Mouse (Mus musculus) CH12.LX (cell line): ENCODE measurements at regions not wholly inside any gene's neighbourhood (a gene's known extent, or its start where the extent isn't known, plus 50 kb on each side); places are given as distances from the start of the nearest gene placed in this dataset.

ENCODE experiments used
- DNase-seq: peaks from one replicate; pipeline ENCODE4 v3.0.0-alpha.2; 2013; ENCODE audit errors: extremely low read depth
- H3K27ac ChIP-seq: 2 replicates; pipeline ENCODE4 v1.5.1; 2012; ENCODE audit warnings: low read depth, mild to moderate bottlenecking, control low read depth, moderate library complexity; ENCODE audit not compliant: insufficient read depth
- H3K27me3 ChIP-seq: replicated peaks from 2 replicates; pipeline ENCODE3; 2012; ENCODE audit warnings: inconsistent platforms
- H3K36me3 ChIP-seq, 2 experiments: replicated peaks in 1 of 2; 2 replicates each; pipeline versions ENCODE3 to v1.6.1; 2012; ENCODE audit warnings: inconsistent platforms in 1 of 2, low read length in 1 of 2, mild to moderate bottlenecking in 1 of 2, mixed read lengths in 1 of 2, moderate library complexity in 1 of 2; ENCODE audit not compliant: control insufficient read depth in 1 of 2, insufficient read depth in 1 of 2
- H3K4me1 ChIP-seq, 2 experiments: 2 replicates each; pipeline ENCODE4 v1.6.1; 2012; ENCODE audit warnings: inconsistent platforms in 1 of 2, moderate library complexity in 1 of 2; ENCODE audit not compliant: insufficient read depth in 2 of 2, control insufficient read depth in 1 of 2
- H3K4me2 ChIP-seq: 2 replicates; pipeline ENCODE4 v1.6.1; 2012; ENCODE audit warnings: low read depth, mild to moderate bottlenecking, control low read depth; ENCODE audit not compliant: poor library complexity, insufficient read depth, severe bottlenecking
- H3K4me3 ChIP-seq, 3 experiments: fragments of 150-350 bp in 1 of 3; sonication (generic) in 1 of 3; replicated peaks in 1 of 3; 2 replicates each; pipeline versions ENCODE3 to v1.5.1; 2011 to 2012; ENCODE audit warnings: low read depth in 2 of 3, low read length in 2 of 3, mild to moderate bottlenecking in 2 of 3, moderate library complexity in 2 of 3, control low read depth in 1 of 3, improper control_type of control experiment in 1 of 3, inconsistent platforms in 1 of 3, mixed read lengths in 1 of 3; ENCODE audit not compliant: poor library complexity in 1 of 3
- H3K79me2 ChIP-seq: replicated peaks from 2 replicates; pipeline ENCODE4 v1.6.1; 2012; ENCODE audit warnings: mild to moderate bottlenecking, moderate library complexity; ENCODE audit not compliant: control insufficient read depth, poor library complexity, insufficient read depth, severe bottlenecking; ENCODE audit errors: extremely low read depth
- H3K9ac ChIP-seq: 2 replicates; pipeline ENCODE4 v1.6.1; 2012; ENCODE audit warnings: low read depth, mild to moderate bottlenecking, control low read depth, moderate library complexity; ENCODE audit not compliant: insufficient read depth
- H3K9me3 ChIP-seq: replicated peaks from 2 replicates; pipeline ENCODE3; 2012; ENCODE audit warnings: low read length, inconsistent platforms, mixed read lengths
- CHD1 ChIP-seq: IDR thresholded peaks from 2 replicates; pipeline ENCODE4 v1.6.1; 2012; ENCODE audit warnings: low read depth, low read length, improper control_type of control experiment, inconsistent platforms
- CHD2 ChIP-seq: IDR thresholded peaks from 2 replicates; pipeline ENCODE4 v1.6.1; 2011; ENCODE audit warnings: low read length, improper control_type of control experiment
- E2F4 ChIP-seq: IDR thresholded peaks from 2 replicates; pipeline ENCODE4 v1.6.1; 2011; ENCODE audit warnings: low read depth, low read length, improper control_type of control experiment; ENCODE audit not compliant: insufficient replicate concordance
- EP300 ChIP-seq: IDR thresholded peaks from 2 replicates; pipeline ENCODE4 v1.6.1; 2011; ENCODE audit warnings: low read length, improper control_type of control experiment
- ETS1 ChIP-seq: conservative IDR thresholded peaks from 2 replicates; pipeline ENCODE4 v1.6.1; 2012; ENCODE audit warnings: low read depth, mild to moderate bottlenecking, inconsistent platforms, low read length, improper control_type of control experiment, moderate library complexity
- GABPA ChIP-seq: IDR thresholded peaks from 2 replicates; pipeline ENCODE4 v1.6.1; 2012; ENCODE audit warnings: low read depth, low read length, improper control_type of control experiment, inconsistent platforms; ENCODE audit not compliant: insufficient replicate concordance
- JUN ChIP-seq: IDR thresholded peaks from 2 replicates; pipeline ENCODE4 v1.6.1; 2011; ENCODE audit warnings: low read depth, mild to moderate bottlenecking, low read length, improper control_type of control experiment, moderate library complexity; ENCODE audit not compliant: insufficient read depth
- JUND ChIP-seq: conservative IDR thresholded peaks from 2 replicates; pipeline ENCODE4 v1.6.1; 2011; ENCODE audit warnings: low read depth, low read length, improper control_type of control experiment
- MAX ChIP-seq: IDR thresholded peaks from 2 replicates; pipeline ENCODE4 v1.6.1; 2011; ENCODE audit warnings: low read length, improper control_type of control experiment
- MAZ ChIP-seq: IDR thresholded peaks from 2 replicates; pipeline ENCODE4 v1.6.1; 2012; ENCODE audit warnings: low read depth, mild to moderate bottlenecking, inconsistent platforms, low read length, improper control_type of control experiment, moderate library complexity
- MEF2A ChIP-seq: IDR thresholded peaks from 2 replicates; pipeline ENCODE4 v1.6.1; 2014; ENCODE audit warnings: low read depth, mild to moderate bottlenecking, inconsistent platforms, low read length, improper control_type of control experiment, borderline replicate concordance
- MXI1 ChIP-seq: IDR thresholded peaks from 2 replicates; pipeline ENCODE4 v1.6.1; 2011; ENCODE audit warnings: mild to moderate bottlenecking, low read depth, low read length, improper control_type of control experiment
- MYC ChIP-seq: IDR thresholded peaks from 2 replicates; pipeline ENCODE4 v1.6.1; 2011; ENCODE audit warnings: low read depth, mild to moderate bottlenecking, improper control_type of control experiment, low read length
- NELFE ChIP-seq: IDR thresholded peaks from 2 replicates; pipeline ENCODE4 v1.6.1; 2011; ENCODE audit warnings: low read depth, low read length, improper control_type of control experiment
- NRF1 ChIP-seq: IDR thresholded peaks from 2 replicates; pipeline ENCODE4 v1.6.1; 2014; ENCODE audit warnings: low read depth, mild to moderate bottlenecking, inconsistent platforms, low read length, improper control_type of control experiment, moderate library complexity
- POLR2A ChIP-seq: IDR thresholded peaks from 2 replicates; pipeline ENCODE4 v1.6.1; 2011; ENCODE audit warnings: low read depth, mild to moderate bottlenecking, improper control_type of control experiment, low read length
- RAD21 ChIP-seq: IDR thresholded peaks from 2 replicates; pipeline ENCODE4 v1.6.1; 2011; ENCODE audit warnings: low read depth, mild to moderate bottlenecking, low read length, improper control_type of control experiment, moderate library complexity
- SMC3 ChIP-seq: IDR thresholded peaks from 2 replicates; pipeline ENCODE4 v1.6.1; 2011; ENCODE audit warnings: low read depth, low read length, improper control_type of control experiment
- TBP ChIP-seq: conservative IDR thresholded peaks from 2 replicates; pipeline ENCODE4 v1.6.1; 2011; ENCODE audit warnings: low read depth, low read length, improper control_type of control experiment
- USF1 ChIP-seq: IDR thresholded peaks from 2 replicates; pipeline ENCODE4 v1.6.1; 2014; ENCODE audit warnings: low read depth, mild to moderate bottlenecking, inconsistent platforms, low read length, improper control_type of control experiment
- ZKSCAN1 ChIP-seq: IDR thresholded peaks from 2 replicates; pipeline ENCODE4 v1.6.1; 2012; ENCODE audit warnings: low read depth, inconsistent platforms, low read length, improper control_type of control experiment, borderline replicate concordance
- ZNF384 ChIP-seq: IDR thresholded peaks from 2 replicates; pipeline ENCODE4 v1.6.1; 2012; ENCODE audit warnings: low read depth, low read length, improper control_type of control experiment, inconsistent platforms
- dilution Hi-C: fragments of 300-500 bp; cut with MboI; formaldehyde crosslinking; loops from 2 replicates; pipeline ENCODE4 v1.14.3; 2020; ENCODE audit warnings: low sequenced_read_pairs; ENCODE audit not compliant: extremely low pct_unique_long_range_greater_than_20kb, extremely low pct_ligation_motif_present
- in situ Hi-C: fragments of 300-500 bp; cut with MboI; formaldehyde crosslinking; loops from 3 replicates; pipeline ENCODE4 v1.14.3; 2019; ENCODE audit warnings: low sequenced_read_pairs, low pct_ligation_motif_present, low pct_unique_long_range_greater_than_20kb, mixed read lengths

GRCm38 (mm10) chr9:43537121-43537520 is 206.7 kb upstream of the Nectin1 start:
- H3K4me2 ChIP-seq = no peak overlapping the region
- H3K27ac ChIP-seq = no peak overlapping the region
- no peak overlapping the region for H3K9ac ChIP-seq
- no peak overlapping the region for H3K4me3 ChIP-seq
- no peaks in the 10 kb centered on the region for H3K36me3 ChIP-seq
- no peaks in the 10 kb centered on the region for H3K79me2 ChIP-seq
- dilution Hi-C loops = no loop called here
- in situ Hi-C loops = no loop called here
- no peak for TF ChIP-seq ETS1
- no peak for TF ChIP-seq GABPA
- no peak for TF ChIP-seq CHD2
- TF ChIP-seq JUN = no peak
- TF ChIP-seq CHD1 = no peak
- no peak for TF ChIP-seq MXI1
- no peak for TF ChIP-seq EP300
- TF ChIP-seq POLR2A = no peak
- TF ChIP-seq ZNF384 = no peak
- no peak for TF ChIP-seq RAD21
- TF ChIP-seq, all 38 proteins: peak for 0
- no peaks in the 10 kb centered on the region for H3K4me1 ChIP-seq
- DNase-seq = no peak
- H3K27me3 ChIP-seq = peaks cover 96% of the 10 kb centered on the region
- no peaks in the 10 kb centered on the region for H3K9me3 ChIP-seq

GRCm38 (mm10) chr9:43540131-43540530 is 203.7 kb upstream of the Nectin1 start:
- no peak overlapping the region for H3K9ac ChIP-seq
- H3K4me2 ChIP-seq = no peak overlapping the region
- H3K9me3 ChIP-seq = no peaks in the 10 kb centered on the region
- H3K79me2 ChIP-seq = no peaks in the 10 kb centered on the region
- H3K4me3 ChIP-seq = no peak overlapping the region
- no peak for DNase-seq
- H3K4me1 ChIP-seq = peaks cover 2 to 3% of the 10 kb centered on the region in 2 experiments; a peak in 3 of 4 replicates
- H3K27me3 ChIP-seq = peaks cover 96% of the 10 kb centered on the region
- dilution Hi-C loops (no loop called here), in situ Hi-C loops (no loop called here)
- H3K36me3 ChIP-seq = no peaks in the 10 kb centered on the region
- H3K27ac ChIP-seq = no peak overlapping the region
- TF ChIP-seq ZNF384 (no peak), NRF1 (no peak), CHD2 (no peak), EP300 (no peak), MYC (no peak), MEF2A (no peak), ZKSCAN1 (no peak), E2F4 (no peak), JUN (no peak), POLR2A (no peak), USF1 (no peak), NELFE (no peak), MAX (no peak), GABPA (no peak), SMC3 (no peak), JUND (no peak), TBP (no peak), MAZ (no peak), RAD21 (no peak)
